Mouse (Mus musculus): ENCODE results near the gene Acad10.

Acad10 gene

DNA sequence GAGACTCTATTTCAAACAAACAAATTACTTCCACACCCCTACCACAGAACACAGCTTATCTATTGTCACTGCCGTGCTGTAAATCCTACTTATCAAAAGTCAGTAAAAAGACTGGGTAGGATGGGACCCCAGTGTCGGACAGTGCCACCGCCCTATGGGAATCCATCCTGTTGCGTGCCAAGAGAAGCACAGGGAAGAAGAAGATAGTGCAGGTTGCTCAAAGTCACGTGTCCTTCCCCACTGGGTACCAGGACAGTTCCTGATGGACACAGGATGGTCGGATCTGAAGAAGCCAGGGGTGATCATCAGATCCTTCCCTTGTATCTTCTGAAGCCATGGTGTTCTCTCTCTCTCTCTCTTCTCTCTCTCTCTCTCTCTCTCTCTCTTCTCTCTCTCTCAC, 64.6 kb downstream of the Acad10 start:
- no peak for DNase-seq

DNA sequence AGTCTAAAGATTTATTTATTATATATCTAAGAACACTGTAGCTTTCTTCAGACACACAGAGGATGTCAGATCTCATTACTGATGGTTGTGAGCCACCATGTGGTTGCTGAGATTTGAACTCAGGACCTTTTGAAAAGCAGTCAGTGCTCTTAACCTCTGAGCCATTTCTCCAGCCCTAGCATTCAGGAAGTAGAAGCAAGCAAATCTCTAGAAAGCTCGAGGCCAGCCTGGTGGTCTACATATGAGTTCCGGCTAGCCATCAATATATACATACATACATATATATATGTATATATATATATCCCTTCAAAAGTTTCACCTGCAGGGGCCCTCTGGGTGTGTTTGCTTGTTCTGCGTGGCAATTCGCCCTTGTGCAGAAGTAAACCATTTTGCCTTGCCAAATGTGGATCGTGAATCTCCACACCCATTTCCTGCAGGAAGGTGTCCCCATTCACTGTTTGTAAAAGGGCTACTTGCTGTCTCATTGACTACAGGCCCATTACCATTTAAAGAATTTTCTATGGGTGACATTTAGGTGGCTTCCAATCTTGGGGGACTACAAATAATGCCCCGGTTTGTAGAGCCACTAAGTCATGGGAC, 65.5 kb downstream of the Acad10 start:
- no peak for DNase-seq

DNA sequence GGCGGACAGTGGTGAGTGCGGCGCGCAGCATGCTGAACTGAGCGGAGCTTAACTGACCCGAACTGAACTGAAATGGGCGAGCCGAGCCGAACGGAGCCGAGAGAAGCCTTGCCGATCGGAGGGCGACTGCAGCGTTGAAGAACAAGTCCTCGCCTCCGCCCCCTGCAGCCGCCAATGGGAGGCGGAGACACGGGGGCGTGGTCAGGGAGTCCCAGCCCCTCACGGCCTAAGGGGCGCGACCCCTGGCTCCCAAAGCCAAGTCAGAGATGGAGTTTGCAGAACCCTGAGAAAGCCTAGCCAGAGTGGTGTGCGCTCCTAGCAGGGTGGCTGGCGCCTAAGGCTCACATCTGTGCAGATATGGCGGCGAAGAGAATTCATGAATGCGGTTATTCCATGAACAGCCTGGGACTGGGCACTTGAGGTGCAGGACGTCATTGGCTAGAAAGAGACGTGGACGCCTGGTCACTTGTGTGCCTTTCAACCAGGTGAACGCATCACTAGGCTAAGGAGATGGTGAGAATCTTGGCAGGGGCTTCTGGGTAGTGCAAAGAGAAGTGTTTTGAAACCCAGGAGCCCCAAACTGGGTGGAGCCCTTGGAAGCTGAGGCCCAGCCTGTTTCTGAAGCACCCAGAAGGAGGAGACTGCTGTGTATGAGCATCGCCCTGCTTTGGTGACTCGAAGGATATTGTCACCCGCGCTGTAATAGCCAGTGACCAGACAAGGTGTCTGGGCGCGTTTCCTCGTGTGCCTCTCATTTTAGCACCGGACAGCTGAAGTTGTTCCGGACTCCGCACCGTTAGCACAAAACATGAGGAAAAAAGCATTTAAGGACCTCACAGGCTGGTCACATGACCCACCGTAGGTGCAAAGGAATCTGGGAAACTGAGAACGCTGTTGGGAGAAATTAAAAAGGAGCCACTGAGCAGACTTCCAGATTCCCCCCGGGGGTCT, 66.6 kb downstream of the Acad10 start, which contains the start of gene Aldh2:
Aldh2 (minus strand) TSS at position 374 of the 951 bp plus-strand sequence.
- DNase-seq: peak; percentile 90

DNA sequence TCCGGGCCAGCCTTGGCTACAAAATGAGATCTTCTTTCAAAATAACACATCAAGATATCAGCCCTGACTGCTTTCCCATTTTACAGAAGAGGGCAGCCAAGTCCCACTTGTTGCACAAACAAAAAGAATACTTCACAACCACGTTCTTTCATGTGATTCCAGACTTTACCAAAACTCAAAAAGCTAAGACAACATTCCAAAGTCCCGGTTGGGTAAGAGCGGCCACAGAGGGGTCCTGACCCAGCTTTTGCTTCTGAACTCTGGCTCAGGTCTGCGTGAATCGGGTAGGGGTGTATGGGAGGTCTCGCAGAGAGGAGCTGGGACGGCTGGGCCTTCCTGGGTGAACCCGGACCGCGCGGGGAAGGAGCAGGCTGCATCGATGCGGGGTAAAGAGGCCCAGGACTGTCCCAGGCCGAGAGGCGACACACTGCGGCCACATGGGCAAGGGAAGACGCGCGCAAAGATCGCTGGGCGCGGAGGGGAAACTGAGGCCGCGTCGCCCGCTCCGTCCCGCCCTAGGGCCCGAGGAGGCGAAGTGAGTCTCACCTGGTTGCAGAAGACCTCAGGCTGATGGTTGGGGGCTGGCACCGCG, 67.4 kb downstream of the Acad10 start:
- DNase-seq: peak; percentile 32

DNA sequence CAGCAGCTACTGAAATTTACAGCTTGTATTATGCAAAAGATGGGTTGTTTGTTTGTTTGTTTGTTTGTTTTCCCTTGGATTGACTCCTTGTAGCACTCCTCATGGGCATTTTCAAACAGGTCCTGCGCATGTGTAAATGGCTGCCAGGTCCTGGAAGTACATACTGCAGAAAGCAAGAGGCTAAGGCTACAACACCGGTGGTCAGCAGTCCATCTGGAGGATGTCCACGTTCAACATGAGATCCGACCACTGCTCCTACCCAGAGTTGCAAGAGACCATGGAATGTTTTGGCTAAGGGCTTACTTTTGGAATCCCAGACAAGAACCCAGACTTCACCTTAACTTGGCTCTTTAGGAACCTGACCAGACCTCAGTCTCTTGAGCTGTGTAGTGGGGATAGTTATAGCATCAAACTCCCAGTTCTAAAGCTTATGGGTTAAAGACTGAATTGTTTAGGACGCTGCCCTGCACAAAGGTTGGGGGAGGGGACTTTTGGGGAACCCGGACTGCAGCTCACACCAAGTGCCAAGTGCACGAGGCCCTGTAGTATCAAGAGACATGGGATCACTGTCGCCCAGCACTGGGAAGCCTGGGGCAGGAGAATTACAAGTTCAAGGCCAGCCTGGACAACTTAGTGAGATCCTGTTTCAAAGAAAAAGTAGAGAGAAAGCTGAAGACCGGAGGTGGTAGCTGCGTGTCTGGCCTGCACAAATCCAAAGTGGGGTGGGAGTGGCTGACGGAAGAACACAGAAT, 68.1 kb downstream of the Acad10 start:
- no peak for DNase-seq

DNA sequence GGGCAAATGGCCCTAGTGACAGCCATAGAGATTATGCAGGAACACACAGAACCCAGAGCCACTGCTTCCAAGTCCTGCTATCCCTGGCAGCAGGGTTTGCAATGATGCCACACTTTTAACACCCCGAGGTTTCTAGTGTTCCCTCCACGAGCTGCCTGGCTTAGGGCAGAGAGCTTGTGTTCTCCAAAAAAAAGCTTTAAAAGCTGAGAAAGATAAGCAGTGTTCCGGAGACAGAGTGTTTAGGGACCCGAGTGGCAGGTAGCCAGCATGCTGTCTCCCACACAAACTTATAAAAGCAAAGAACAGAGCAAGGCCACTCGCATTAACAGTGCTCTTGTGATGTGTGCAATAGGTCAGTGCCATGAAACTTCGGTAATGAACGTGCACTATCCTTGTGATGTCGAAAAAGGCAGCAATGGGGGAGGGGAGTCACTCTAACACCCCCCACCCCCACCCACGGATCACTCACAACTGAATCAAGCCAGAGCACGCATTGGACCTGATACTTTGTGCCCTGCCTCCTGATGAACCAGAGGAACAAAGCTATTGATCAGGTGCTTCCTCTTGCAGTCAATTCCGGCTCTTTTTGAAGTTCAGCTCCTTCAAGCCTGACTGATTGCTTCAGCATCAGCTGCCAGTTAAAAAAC, 68.8 kb downstream of the Acad10 start:
- peak; percentile 44 for DNase-seq

DNA sequence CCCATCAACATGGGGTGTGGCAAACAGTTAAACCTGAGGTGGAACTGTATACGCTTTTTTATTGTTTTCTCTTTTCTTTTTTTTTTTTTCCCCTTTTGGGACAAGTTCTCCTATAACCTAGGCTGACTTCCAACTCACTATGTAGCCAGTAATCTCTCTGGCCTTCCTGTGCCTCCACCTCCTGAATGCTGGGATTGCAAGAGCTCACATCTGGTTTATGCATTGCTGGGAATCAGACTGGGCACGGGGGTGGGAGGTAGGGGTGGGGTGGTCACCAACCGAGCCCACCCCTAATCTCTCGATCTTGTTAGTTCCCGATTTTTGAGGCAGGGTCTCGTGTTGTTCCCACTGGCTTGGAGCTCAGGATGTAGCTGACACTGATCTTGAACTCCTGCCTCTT, 70.4 kb downstream of the Acad10 start:
- DNase-seq: no peak

DNA sequence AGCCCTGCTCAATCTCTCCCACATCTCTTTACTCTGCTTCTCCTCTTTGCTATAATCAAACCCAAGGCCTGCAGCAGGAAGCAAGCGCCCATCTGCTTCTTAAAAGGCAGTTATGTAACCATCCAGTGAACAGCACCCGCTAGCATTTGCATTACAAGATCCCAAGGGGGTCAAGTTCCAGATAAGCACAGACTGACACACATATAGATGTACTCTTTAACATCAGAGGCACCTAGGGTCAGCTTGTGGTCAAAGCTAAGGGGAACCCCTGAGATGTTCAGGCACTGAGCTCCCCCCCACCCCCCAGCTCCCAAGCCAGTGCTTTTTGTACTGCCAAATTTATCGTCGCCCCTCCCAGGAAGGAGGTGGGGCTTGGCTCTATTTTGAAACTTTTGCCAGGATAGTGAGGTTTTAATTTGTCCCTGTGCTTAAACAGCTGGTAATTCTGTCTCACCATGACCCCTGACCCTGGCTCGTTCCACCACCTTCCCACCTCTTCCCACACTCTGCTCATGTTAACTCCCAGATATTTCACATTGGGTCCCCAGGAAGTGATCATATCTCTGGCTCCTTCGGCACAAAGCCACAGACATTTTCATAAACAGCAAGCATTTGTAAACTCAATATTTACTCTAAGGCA, 73.8 kb downstream of the Acad10 start:
- peak; percentile 78 for DNase-seq

DNA sequence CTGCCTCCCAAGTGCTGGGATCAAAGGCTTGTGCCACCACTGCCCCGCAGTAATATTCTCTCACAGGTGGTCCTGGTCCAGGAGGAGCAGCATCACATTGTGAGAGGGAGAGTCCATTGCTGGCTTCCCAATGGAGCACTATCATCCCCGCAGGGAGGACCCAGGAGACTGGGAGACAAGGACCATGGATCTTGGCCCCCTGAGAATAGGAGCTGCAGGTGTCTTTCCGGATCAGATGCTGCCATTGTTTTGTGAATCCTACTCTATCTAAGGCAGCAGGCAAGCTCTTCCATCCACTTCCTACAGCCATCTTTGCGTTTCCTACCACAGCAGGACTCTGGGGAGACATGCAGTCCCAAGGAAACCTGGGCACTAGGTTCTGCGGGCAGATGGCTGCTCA, 74.6 kb downstream of the Acad10 start:
- no peak for DNase-seq

DNA sequence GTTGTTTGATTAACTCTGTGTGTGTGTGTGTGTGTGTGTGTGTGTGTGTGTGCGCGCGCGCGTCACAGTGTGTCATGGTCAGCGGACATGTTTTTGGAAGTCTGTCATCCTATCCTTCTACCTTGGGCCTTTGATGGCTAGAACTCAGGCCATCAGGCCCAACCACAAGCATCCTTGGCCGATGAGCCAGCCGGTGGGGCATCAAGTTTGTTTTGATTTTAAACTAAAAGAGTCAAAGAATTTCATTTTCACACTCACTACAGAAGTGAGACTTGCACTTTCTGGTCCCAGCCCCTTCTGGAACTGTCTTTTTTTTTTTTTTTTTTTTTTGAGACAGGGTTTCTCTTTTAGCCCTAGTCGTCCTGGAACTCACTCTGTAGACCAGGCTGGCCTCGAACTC, 75.3 kb downstream of the Acad10 start:
- no peak for DNase-seq

DNA sequence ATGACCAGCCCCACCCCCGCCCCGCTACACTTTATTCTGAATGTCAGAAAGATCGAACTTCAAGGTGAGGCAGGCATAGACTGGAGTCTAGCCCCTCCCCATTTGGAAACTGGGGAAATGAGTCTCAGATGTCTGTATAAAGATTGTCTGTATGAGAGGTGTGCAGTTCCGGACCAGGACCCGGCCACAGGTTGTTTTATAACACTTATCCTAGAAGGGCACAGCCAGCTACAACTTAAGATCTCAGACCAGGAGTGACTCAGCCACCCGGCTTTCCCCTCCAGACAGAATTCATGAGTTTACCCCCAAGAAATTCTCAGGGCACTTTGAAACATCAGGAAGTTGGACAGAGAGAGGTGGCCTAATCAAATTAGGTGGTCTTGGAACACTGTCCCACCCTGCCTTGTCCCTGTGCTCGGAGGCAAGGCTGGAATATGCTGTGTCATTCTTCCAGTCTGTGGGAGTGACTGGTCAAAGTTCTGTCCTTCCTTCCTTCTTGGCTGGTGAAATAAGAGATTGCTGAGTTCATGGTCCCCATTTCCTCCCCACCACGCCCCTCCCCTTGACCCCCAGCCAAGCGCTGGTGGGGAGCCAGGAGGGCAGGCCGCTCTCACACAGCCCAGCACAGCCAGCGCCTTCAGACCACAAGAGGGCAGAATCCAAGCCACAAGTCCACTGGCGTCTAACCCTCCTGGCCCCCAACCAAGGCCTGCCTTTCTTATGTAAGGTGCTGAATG, 76.4 kb downstream of the Acad10 start:
- DNase-seq: peak; percentile 97

DNA sequence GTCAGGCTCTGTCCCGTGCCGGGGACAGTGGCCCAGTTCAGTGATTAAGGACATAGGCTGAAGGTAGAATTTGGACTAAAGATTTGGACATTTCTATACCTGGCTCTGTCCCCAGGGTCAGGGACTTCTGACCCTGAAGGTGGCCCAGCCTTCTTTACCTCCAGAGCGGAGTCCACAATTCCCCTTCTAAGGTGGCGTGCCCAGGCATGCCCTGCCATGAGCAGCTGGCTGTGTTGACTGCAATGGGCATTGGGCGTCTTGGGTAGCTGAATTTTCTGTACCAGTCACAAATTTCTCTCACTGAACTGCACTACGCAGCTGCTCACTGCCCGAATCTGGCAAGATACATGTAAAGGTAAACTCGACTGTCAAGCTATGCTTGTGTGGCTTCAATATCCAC, 78.4 kb downstream of the Acad10 start:
- no peak for DNase-seq

DNA sequence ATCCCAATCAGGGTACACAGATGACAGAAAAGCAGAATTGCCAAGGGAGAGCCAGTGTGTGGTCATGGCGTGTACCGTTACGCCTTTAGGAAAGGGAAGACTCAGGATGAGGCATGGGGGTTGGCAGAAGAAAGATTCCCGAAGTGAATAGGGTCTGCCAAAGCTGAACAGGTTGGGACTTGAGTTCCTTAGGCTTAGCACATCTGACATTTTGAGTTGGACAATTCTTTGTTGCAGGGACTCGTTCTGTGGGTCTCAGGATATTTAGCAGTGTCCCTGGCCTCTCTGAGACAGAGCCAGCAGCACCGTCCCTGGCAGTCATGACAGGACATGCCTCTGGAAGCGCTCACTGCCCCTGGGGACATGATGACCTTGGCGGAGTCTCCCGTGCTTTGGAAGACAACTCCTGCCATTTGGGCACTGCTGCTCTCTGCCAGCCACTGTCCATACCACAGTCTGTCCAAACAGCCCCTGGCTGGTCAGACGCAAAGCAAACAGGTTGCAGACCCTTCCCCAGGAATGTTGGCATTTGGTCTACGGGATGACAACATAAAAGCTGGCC, 83.3 kb downstream of the Acad10 start:
- no peak for DNase-seq

DNA sequence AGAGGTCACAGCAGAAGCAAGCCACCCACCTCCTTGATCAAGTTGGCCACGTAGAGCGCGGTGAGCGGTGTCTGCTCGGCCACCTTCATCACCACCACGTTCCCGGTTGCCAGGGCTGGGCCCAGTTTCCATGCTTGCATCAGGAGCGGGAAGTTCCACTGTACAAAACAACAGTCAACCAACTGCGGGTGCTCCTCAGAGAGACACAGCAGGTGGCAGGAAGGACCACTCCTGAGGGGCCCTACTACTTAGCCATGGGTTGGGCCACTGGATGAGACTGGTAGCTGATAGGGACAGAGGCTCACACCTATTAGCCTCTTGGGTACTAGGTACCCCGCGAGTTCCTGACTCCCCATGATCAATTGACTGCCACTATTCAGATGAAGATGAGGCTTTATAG, 84.4 kb downstream of the Acad10 start:
- DNase-seq: no peak

DNA sequence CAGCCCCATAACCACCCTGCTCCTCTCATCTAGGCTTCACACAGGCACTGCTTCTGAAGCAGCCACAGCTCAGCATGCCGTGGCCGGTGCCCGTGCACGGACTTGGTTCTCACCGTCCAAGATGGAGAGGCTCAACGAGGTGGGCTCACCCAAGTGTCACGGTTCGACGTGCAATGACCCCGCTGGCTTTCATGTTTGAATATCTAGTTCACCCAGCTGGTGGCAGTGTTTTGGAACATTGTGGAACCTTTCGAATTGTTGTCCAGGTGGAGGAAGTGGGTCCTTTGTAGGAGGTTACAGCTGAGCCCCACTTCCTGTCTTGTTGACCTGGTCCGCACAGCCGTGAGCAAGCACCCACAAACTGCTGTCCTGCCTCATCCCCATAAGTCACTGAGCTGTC, 86.2 kb downstream of the Acad10 start:
- no peak for DNase-seq

All from lung, postnatal 14 days (tissue).